Mouse (Mus musculus): ENCODE measurements around the gene Klk4. TPM values are rescaled to one million over a fixed set of nuclear protein-coding genes. Genes with fewer than 3 reads are reported as not detected.
A peak's percentile ranks its signal among the peaks of the same experiment; 100 is the strongest.

Klk4 gene
- polyA plus RNA-seq, 1 experiment from 2014 or later, result 0.14 TPM

GRCm38 (mm10) chr7:43891788-43892187 lies 10.8 kb downstream of the Klk4 start:
- no peak overlapping the region for H3K4me3 ChIP-seq (ENCODE audit: low read depth, low read length)
- peak; percentile 70; the same call in 1 of the 2 replicates for ATAC-seq (ENCODE audit: low read depth)
- no peaks in the 10 kb centered on the region for H3K36me3 ChIP-seq (ENCODE audit: control insufficient read depth, insufficient read depth, low read length)
- no peaks in the 10 kb centered on the region for H3K27me3 ChIP-seq (replicated peaks; ENCODE audit: control insufficient read depth, insufficient read depth, low read length)
- no peaks in the 10 kb centered on the region for H3K9me3 ChIP-seq (ENCODE audit: control insufficient read depth, low read length)
- 58% methylated on average over 3 of the region's 3 CpGs for WGBS
- no peak overlapping the region for H3K27ac ChIP-seq (replicated peaks; ENCODE audit: low read depth, low read length)
- no peak overlapping the region for H3K4me2 ChIP-seq (ENCODE audit: low read depth, low read length)
- peak; percentile 31 for DNase-seq (ENCODE audit: low spot score)
- H3K4me1 ChIP-seq (ENCODE audit: control insufficient read depth, insufficient read depth, low read length), result no peaks in the 10 kb centered on the region
- no peak overlapping the region for H3K9ac ChIP-seq (ENCODE audit: low read depth, low read length)

- Histone ChIP-seq H3K4me2 (ENCODE audit: low read depth, low read length) (no peak overlapping the region), H3K36me3 (ENCODE audit: control insufficient read depth, insufficient read depth, low read length) (no peaks in the 10 kb centered on the region), H3K4me1 (ENCODE audit: control insufficient read depth, insufficient read depth, low read length) (no peaks in the 10 kb centered on the region), H3K27ac (replicated peaks; ENCODE audit: low read depth, low read length) (no peak overlapping the region), H3K9me3 (ENCODE audit: control insufficient read depth, low read length) (no peaks in the 10 kb centered on the region), H3K27me3 (replicated peaks; ENCODE audit: control insufficient read depth, insufficient read depth, low read length) (no peaks in the 10 kb centered on the region), H3K9ac (ENCODE audit: low read depth, low read length) (no peak overlapping the region), H3K4me3 (ENCODE audit: low read depth, low read length) (no peak overlapping the region)
- DNase-seq (ENCODE audit: low spot score), result peak; percentile 85
- 9% methylated on average over 1 of the region's 1 CpGs for WGBS
- peak; percentile 95 for ATAC-seq (ENCODE audit: low read depth)
These were observed 13.9 kb downstream of the Klk4 start for GRCm38 (mm10) chr7:43894836-43895235.

GRCm38 (mm10) chr7:43914821-43915220 lies 33.9 kb downstream of the Klk4 start:
- Histone ChIP-seq H3K4me2 (ENCODE audit: low read depth, low read length) (no peak overlapping the region), H3K36me3 (ENCODE audit: control insufficient read depth, insufficient read depth, low read length) (no peaks in the 10 kb centered on the region), H3K27ac (replicated peaks; ENCODE audit: low read depth, low read length) (no peak overlapping the region), H3K4me3 (ENCODE audit: low read depth, low read length) (no peak overlapping the region), H3K9me3 (ENCODE audit: control insufficient read depth, low read length) (no peaks in the 10 kb centered on the region), H3K9ac (ENCODE audit: low read depth, low read length) (no peak overlapping the region), H3K4me1 (ENCODE audit: control insufficient read depth, insufficient read depth, low read length) (no peaks in the 10 kb centered on the region), H3K27me3 (replicated peaks; ENCODE audit: control insufficient read depth, insufficient read depth, low read length) (no peaks in the 10 kb centered on the region)
- DNase-seq (ENCODE audit: low spot score) (no peak), ATAC-seq (ENCODE audit: low read depth) (no peak)
- WGBS, result 63% methylated on average over 9 of the region's 9 CpGs

GRCm38 (mm10) chr7:43918426-43918825 lies 37.5 kb downstream of the Klk4 start:
- Histone ChIP-seq H3K9me3 (ENCODE audit: control insufficient read depth, low read length) (no peaks in the 10 kb centered on the region), H3K27me3 (replicated peaks; ENCODE audit: control insufficient read depth, insufficient read depth, low read length) (no peaks in the 10 kb centered on the region), H3K27ac (replicated peaks; ENCODE audit: low read depth, low read length) (no peak overlapping the region), H3K36me3 (ENCODE audit: control insufficient read depth, insufficient read depth, low read length) (no peaks in the 10 kb centered on the region), H3K9ac (ENCODE audit: low read depth, low read length) (no peak overlapping the region), H3K4me1 (ENCODE audit: control insufficient read depth, insufficient read depth, low read length) (no peaks in the 10 kb centered on the region), H3K4me2 (ENCODE audit: low read depth, low read length) (no peak overlapping the region), H3K4me3 (ENCODE audit: low read depth, low read length) (no peak overlapping the region)
- DNase-seq (ENCODE audit: low spot score) (no peak), ATAC-seq (ENCODE audit: low read depth) (no peak)
- WGBS, result 83% methylated on average over 13 of the region's 13 CpGs

- no peak overlapping the region for H3K4me2 ChIP-seq (ENCODE audit: low read depth, low read length)
- 77% methylated on average over 8 of the region's 8 CpGs for WGBS
- no peaks in the 10 kb centered on the region for H3K9me3 ChIP-seq (ENCODE audit: control insufficient read depth, low read length)
- no peak overlapping the region for H3K27ac ChIP-seq (replicated peaks; ENCODE audit: low read depth, low read length)
- DNase-seq (ENCODE audit: low spot score) (no peak), ATAC-seq (ENCODE audit: low read depth) (no peak)
- H3K4me1 ChIP-seq (ENCODE audit: control insufficient read depth, insufficient read depth, low read length), result no peaks in the 10 kb centered on the region
- H3K36me3 ChIP-seq (ENCODE audit: control insufficient read depth, insufficient read depth, low read length), result no peaks in the 10 kb centered on the region
- no peak overlapping the region for H3K9ac ChIP-seq (ENCODE audit: low read depth, low read length)
- no peaks in the 10 kb centered on the region for H3K27me3 ChIP-seq (replicated peaks; ENCODE audit: control insufficient read depth, insufficient read depth, low read length)
- H3K4me3 ChIP-seq (ENCODE audit: low read depth, low read length), result no peak overlapping the region
These were observed 37.9 kb downstream of the Klk4 start for GRCm38 (mm10) chr7:43918871-43919270.

DNA sequence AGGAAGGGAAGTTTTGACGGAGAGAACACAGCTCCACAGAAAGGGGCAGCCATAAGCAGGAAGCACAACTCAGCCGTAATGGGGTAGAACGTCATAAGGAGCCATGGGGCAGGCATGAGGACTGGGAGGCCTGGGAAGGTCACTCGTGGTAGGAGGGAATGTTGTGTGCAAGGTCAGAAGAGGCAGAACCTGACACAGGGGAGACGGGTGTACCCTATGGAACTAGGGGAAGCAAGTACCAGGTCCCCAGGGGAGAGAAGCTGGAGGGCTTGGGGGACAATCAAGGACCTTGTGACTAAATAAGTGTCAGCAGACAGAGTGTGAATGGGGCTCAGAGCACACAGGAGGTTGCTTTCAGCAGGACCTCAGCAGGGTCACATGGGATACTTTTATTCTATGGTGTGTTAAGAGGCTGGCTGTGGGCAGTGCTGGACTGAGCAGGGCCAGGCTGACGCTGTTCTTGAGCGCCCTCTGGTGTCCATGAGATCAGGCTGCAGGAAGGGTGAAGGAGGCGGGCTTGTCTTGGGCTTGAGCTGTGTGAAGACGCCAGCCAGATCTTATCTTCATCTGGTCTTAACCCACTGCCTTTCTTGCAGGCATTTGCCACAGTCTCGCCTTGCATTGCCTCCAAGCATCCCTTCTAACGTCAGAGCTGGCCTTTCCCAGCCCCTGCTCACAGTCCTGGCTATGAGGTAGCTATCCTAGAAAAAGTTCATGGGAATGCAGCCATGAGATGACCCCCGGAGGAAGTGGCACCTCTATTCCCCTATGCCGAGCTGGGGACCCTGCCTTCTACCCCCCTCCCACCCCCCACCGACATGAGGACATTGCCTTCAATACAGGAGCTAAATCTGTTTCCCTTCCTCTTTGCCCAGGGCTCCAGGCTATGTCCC lies 38.8 kb downstream of the Klk4 start:
- 27% methylated on average over 14 of the region's 14 CpGs for WGBS
- H3K4me1 ChIP-seq (ENCODE audit: control insufficient read depth, insufficient read depth, low read length), result no peaks in the 10 kb centered on the region
- H3K9me3 ChIP-seq (ENCODE audit: control insufficient read depth, low read length), result no peaks in the 10 kb centered on the region
- no peaks in the 10 kb centered on the region for H3K36me3 ChIP-seq (ENCODE audit: control insufficient read depth, insufficient read depth, low read length)
- ATAC-seq (ENCODE audit: low read depth) (peak; percentile 88), DNase-seq (ENCODE audit: low spot score) (peak; percentile 74)
- H3K9ac ChIP-seq (ENCODE audit: low read depth, low read length), result no peak overlapping the region
- H3K4me3 ChIP-seq (ENCODE audit: low read depth, low read length), result no peak overlapping the region
- no peak overlapping the region for H3K4me2 ChIP-seq (ENCODE audit: low read depth, low read length)
- H3K27ac ChIP-seq (replicated peaks; ENCODE audit: low read depth, low read length), result no peak overlapping the region
- no peaks in the 10 kb centered on the region for H3K27me3 ChIP-seq (replicated peaks; ENCODE audit: control insufficient read depth, insufficient read depth, low read length)

GRCm38 (mm10) chr7:43920582-43920981 lies 39.6 kb downstream of the Klk4 start:
- 90% methylated on average over 3 of the region's 3 CpGs for WGBS
- no peaks in the 10 kb centered on the region for H3K36me3 ChIP-seq (ENCODE audit: control insufficient read depth, insufficient read depth, low read length)
- no peak overlapping the region for H3K27ac ChIP-seq (replicated peaks; ENCODE audit: low read depth, low read length)
- H3K4me3 ChIP-seq (ENCODE audit: low read depth, low read length), result no peak overlapping the region
- ATAC-seq (ENCODE audit: low read depth) (no peak), DNase-seq (ENCODE audit: low spot score) (no peak)
- no peak overlapping the region for H3K9ac ChIP-seq (ENCODE audit: low read depth, low read length)
- H3K27me3 ChIP-seq (replicated peaks; ENCODE audit: control insufficient read depth, insufficient read depth, low read length), result no peaks in the 10 kb centered on the region
- no peaks in the 10 kb centered on the region for H3K4me1 ChIP-seq (ENCODE audit: control insufficient read depth, insufficient read depth, low read length)
- H3K9me3 ChIP-seq (ENCODE audit: control insufficient read depth, low read length), result no peaks in the 10 kb centered on the region
- no peak overlapping the region for H3K4me2 ChIP-seq (ENCODE audit: low read depth, low read length)

- WGBS, result 73% methylated on average over 6 of the region's 6 CpGs
- no peak overlapping the region for H3K4me2 ChIP-seq (ENCODE audit: low read depth, low read length)
- no peak for ATAC-seq (ENCODE audit: low read depth)
These were observed 40.1 kb downstream of the Klk4 start for GRCm38 (mm10) chr7:43921087-43921486.

GRCm38 (mm10) chr7:43921941-43922340 lies 41.0 kb downstream of the Klk4 start:
- 88% methylated on average over 2 of the region's 2 CpGs for WGBS
- H3K36me3 ChIP-seq (ENCODE audit: control insufficient read depth, insufficient read depth, low read length), result no peaks in the 10 kb centered on the region
- H3K4me2 ChIP-seq (ENCODE audit: low read depth, low read length), result no peak overlapping the region
- H3K9me3 ChIP-seq (ENCODE audit: control insufficient read depth, low read length), result no peaks in the 10 kb centered on the region
- no peak overlapping the region for H3K9ac ChIP-seq (ENCODE audit: low read depth, low read length)
- H3K27ac ChIP-seq (replicated peaks; ENCODE audit: low read depth, low read length), result no peak overlapping the region
- no peaks in the 10 kb centered on the region for H3K27me3 ChIP-seq (replicated peaks; ENCODE audit: control insufficient read depth, insufficient read depth, low read length)
- no peak for DNase-seq (ENCODE audit: low spot score)
- H3K4me3 ChIP-seq (ENCODE audit: low read depth, low read length), result no peak overlapping the region
- H3K4me1 ChIP-seq (ENCODE audit: control insufficient read depth, insufficient read depth, low read length), result no peaks in the 10 kb centered on the region
- no peak for ATAC-seq (ENCODE audit: low read depth)

More at GRCm38 (mm10) chr7:43921087-43921486, 40.1 kb downstream of the Klk4 start:
- Histone ChIP-seq H3K27me3 (replicated peaks; ENCODE audit: control insufficient read depth, insufficient read depth, low read length) (no peaks in the 10 kb centered on the region), H3K9me3 (ENCODE audit: control insufficient read depth, low read length) (no peaks in the 10 kb centered on the region), H3K4me1 (ENCODE audit: control insufficient read depth, insufficient read depth, low read length) (no peaks in the 10 kb centered on the region), H3K36me3 (ENCODE audit: control insufficient read depth, insufficient read depth, low read length) (no peaks in the 10 kb centered on the region), H3K27ac (replicated peaks; ENCODE audit: low read depth, low read length) (no peak overlapping the region), H3K9ac (ENCODE audit: low read depth, low read length) (no peak overlapping the region), H3K4me3 (ENCODE audit: low read depth, low read length) (no peak overlapping the region)
- DNase-seq (ENCODE audit: low spot score), result no peak

All from embryonic facial prominence, embryonic 14.5 days (tissue).